Mouse (Mus musculus) heart, adult 8-10 months (tissue): ENCODE measurements around the gene Dazap1. TPM values are rescaled to one million over a fixed set of nuclear protein-coding genes. Genes with fewer than 3 reads are reported as not detected.
A peak's percentile ranks its signal among the peaks of the same experiment; 100 is the strongest.

Experiments used
- DNase-seq: peaks from one replicate; pipeline ENCODE4 v3.0.0; 2022; ENCODE audit warnings: low spot score
- total RNA-seq, 4 experiments: library from RNA; stranded (reverse); gene quantifications; 2 replicates each; pipeline ENCODE4 v1.2.4; 2022

Gene Dazap1
- total RNA-seq, 4 experiments from 2014 or later, result 49.2 to 62.8 (median 56.5) TPM

GRCm38 (mm10) chr10:80297526-80298133 lies 36.3 kb downstream of the Dazap1 start:
- DNase-seq, result no peak

GRCm38 (mm10) chr10:80298571-80299281 lies 37.4 kb downstream of the Dazap1 start:
- DNase-seq, result no peak

- DNase-seq, result no peak
Measured at GRCm38 (mm10) chr10:80299301-80299700, 38.0 kb downstream of the Dazap1 start.

- no peak for DNase-seq
Measured at GRCm38 (mm10) chr10:80299824-80300223, 38.5 kb downstream of the Dazap1 start.

- DNase-seq, result no peak
Measured at GRCm38 (mm10) chr10:80300672-80301181, 39.4 kb downstream of the Dazap1 start.

GRCm38 (mm10) chr10:80301256-80302081 lies 40.2 kb downstream of the Dazap1 start:
- DNase-seq, result no peak

GRCm38 (mm10) chr10:80302082-80302355 lies 40.7 kb downstream of the Dazap1 start:
- no peak for DNase-seq

GRCm38 (mm10) chr10:80302471-80302881 lies 41.2 kb downstream of the Dazap1 start:
- peak; percentile 85 for DNase-seq

GRCm38 (mm10) chr10:80304458-80304857 lies 43.2 kb downstream of the Dazap1 start:
- DNase-seq, result no peak

GRCm38 (mm10) chr10:80304862-80305261 lies 43.6 kb downstream of the Dazap1 start:
- no peak for DNase-seq

GRCm38 (mm10) chr10:80311560-80311959 lies 50.3 kb downstream of the Dazap1 start:
- DNase-seq, result no peak

GRCm38 (mm10) chr10:80312586-80313504 lies 51.6 kb downstream of the Dazap1 start:
- DNase-seq, result no peak

- no peak for DNase-seq
Measured at GRCm38 (mm10) chr10:80313627-80314201, 52.4 kb downstream of the Dazap1 start.

GRCm38 (mm10) chr10:80314494-80315001 lies 53.3 kb downstream of the Dazap1 start:
- DNase-seq, result no peak

GRCm38 (mm10) chr10:80315315-80315714 lies 54.0 kb downstream of the Dazap1 start:
- DNase-seq, result no peak

- DNase-seq, result no peak
Measured at GRCm38 (mm10) chr10:80316359-80316781, 55.1 kb downstream of the Dazap1 start.

- no peak for DNase-seq
Measured at GRCm38 (mm10) chr10:80317011-80317410, 55.7 kb downstream of the Dazap1 start.

GRCm38 (mm10) chr10:80320340-80320760 lies 59.1 kb downstream of the Dazap1 start, which contains the start of gene 2310011J03Rik:
TSS of gene 2310011J03Rik (minus strand) at chr10:80320537.
- peak; percentile 96 for DNase-seq

- no peak for DNase-seq
Measured at GRCm38 (mm10) chr10:80321014-80321669, 59.9 kb downstream of the Dazap1 start.
